Mouse (Mus musculus): Measurements from ENCODE around the gene Vill.

GRCm38 (mm10) chr9:119010156-119010710 lies 42.3 kb upstream of the Vill start:
- TF ChIP-seq TAL1 (IDR thresholded peaks at IDR 0.05; ENCODE audit: low read length): no peak
- TF ChIP-seq GATA1 (IDR thresholded peaks at IDR 0.05; ENCODE audit: low read length): no peak

Measured in erythroblast, embryonic 14.5 days (primary cell).